Mouse (Mus musculus) adipocyte (in vitro differentiated cells): ENCODE results near the gene Amn1.
"Not testable (repeated sequence)": the region's sequence is repeated elsewhere in the genome, so short reads cannot be mapped to it uniquely, and the experiment has no call there.

Experiments used
- DNase-seq: peaks from one replicate; pipeline ENCODE4 v3.0.0-alpha.2; 2016; ENCODE audit warnings: low spot score

Amn1 gene

DNA sequence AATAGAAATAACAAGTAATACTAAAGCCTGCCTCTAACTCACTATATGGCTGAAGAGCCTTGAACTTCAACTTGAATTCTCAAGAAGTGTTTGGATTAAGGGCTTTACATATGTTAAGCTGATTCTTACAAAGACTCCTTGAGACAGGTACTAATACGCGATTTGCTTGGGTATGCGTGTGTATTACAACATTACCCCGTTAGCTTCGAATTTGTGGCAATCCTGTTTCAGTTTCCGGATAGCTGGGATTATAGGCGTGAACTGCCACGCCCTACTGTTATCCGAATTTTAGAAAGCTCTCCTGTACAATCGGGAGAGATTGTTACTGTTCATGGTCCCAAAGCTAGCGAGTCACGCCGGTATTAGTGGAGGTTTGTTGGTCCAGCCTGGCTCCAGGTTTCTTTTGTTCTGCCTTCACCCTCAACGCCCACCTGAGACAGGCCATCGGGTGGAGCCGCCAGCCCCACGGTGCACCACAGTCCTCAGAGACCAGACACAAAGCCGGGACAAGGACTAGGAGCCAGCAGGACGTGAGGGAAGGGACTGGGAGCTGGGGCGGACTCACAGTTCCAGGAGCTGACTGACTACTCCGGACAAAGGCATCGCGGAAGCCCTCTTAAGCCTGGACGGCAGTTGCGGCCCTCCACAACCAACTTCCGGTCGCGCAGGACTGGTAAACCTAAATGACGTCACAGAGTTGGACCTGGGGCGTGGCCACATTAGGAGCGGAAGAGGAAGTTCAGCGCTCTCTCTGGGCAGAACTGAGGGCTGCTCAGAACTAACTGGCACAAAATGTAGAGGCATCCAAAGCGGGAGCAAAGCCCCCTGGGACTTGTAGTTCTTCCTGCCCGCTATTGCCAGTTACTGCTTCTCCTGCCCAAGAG, at the start of gene Amn1:
Gene Amn1 (minus strand): TSS at position 672 of the 884 bp plus-strand sequence.
- DNase-seq, result peak; percentile 100

DNA sequence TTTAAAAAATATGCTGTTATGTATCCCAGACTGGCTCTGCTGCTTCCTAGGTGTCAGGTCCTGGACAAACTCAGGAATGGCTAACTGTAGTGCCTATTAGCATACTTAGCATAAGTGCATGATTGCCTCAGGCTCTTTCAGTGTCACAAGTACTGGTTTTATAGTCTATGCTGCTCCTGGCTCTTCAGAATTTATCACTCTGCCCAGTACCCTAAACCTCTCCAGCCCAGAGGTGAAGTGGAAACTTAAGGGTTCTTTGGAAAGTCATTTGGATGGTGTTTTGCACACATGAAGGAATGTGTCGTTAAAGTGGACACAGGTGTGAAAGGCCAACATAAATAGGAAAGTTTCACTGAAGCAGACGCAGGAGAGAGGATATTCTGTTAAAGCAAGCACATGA, 48.3 kb upstream of the Amn1 start:
- no peak for DNase-seq

DNA sequence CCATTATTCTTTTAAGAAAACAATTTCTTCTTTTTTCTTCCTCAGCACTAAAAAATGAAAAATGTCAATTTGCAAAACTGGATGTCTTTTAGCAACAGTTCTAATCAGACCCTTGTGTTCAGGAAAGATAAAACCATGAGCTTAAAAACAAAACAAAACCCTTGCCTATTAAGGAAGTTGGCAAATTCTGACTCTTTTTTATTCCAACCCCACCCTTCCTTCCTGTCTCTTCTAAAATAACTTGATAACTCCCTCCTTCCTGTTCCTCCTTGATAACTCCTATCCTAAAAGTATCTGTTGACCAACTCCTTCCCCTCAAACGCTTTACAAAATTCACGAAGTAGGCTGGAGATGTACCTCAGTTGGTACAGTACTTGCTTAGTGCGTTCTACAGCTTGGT, 45.4 kb upstream of the Amn1 start:
- DNase-seq, result no peak

DNA sequence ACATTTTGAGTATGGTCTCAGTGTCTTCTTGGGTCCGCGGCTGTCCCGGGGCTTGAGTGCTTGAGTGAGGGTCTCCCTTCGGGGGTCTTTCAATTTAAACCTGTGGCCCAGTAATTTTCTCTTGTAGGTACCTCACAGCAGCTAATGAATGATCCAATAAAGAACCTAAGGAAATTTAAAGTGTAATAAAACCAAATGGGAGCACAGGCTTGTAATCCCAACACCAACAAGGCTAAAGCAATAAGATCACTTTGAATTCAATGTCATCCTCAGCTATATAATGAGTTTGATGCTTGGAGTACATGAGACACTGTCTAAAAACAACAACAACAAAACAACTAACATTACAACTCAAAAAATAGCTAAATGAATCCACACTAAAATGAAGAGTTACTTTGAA, 36.2 kb upstream of the Amn1 start:
- DNase-seq, result no peak

DNA sequence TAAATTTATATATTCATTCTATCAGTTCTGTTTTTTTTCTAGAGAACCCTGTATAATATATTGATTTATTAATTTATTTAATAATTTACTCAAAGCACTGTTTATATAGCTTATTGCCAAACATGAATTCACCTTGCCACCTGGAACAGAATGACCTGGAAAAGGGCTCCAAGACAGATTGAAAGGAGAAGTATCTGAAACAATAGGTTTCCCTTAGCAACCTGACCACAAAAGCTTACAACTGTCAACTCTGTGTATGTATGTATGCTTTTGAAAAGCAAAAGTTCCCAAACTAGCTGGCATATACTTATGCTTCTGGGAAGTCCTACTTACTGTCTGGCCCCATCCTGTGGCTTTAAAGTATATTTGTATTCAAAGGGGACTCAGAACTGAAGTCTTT, 32.8 kb upstream of the Amn1 start:
- DNase-seq, result no peak

DNA sequence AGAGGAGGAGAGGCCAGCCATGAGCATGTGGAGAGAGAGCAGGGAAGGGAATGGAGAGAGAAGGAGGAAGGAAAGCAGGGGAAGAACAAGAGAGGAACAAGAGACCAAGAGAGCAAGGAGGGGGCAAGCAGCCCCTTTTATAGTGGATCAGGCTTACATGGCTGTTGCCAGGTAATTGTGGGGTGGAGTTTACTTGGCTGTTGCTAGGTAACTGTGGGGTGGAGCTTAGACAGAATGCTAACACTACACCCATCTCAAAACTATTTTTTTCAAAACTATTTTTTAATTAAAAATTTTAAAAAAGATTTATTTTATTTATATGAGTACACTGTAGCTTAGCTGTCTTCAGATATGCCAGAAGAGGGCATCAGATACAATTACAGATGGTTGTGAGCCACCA, 10.1 kb upstream of the Amn1 start:
- no peak for DNase-seq

DNA sequence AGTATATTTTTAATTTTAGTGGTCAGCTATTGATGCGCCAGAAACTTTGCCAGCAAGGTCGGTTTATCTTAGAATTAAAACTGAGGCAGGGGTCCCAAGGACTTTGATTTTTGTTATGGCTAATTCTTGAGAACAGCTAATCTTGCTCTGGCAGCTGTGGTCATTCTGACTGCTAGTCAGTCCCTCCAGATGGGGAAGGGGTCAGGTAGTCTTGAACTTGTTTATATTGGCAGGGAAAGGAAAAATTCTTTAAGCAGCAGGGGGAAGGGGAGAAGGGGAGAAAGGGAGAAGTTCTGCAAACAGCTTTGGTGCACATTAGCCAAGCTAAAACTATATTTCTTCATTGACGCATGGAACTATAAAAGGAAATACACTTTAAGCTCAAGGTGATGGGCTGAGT, 8.6 kb upstream of the Amn1 start:
- DNase-seq, result peak; percentile 59

DNA sequence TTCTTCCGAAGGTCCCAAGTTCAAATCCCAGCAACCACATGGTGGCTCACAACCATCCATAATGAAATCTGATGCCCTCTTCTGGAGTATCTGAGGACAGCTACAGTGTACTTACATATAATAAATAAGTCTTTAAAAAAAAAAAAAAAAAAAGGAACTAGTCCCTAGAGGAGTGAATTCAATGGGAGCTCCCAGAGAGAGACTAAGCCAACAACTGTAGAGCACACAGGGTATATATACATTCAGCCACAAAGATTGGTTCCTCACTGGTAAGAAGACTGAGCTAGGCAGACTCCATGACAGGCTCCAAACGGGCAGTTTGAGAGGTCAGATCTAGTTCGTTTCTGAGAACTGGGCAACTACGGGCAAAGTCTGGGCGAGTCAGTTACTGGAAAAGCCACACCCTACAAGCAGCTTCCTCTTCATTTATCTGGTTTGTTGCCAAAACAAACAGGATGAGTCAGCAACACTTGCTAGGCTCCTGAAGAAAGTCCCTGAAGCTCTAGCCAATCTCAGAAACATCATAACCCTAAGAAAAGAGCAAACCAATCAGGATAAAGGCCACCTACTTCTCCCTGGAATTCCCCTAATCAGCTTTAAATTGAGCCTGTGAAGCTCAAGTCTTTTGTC, 4.9 kb upstream of the Amn1 start:
- peak; percentile 98 for DNase-seq

DNA sequence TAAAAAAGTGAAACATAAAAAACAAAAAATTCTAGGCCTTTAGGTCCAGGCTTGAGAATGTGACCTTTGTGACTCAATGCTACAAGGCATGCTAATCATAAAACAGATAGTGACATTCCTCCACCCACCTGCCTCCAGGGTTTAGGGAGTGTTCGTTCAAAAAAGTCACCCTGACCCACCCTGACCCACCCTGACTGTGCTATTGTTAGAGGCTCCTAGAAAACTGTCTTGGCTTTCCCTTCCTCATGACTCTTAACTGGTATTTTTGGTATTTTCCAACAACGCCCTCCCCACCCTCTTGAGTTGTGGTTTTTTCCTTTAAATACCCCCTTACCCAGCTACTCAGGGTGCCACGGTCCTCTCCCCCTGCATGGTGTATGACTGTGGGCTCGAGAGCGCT, 3.4 kb upstream of the Amn1 start:
- DNase-seq, result not testable (repeated sequence)

DNA sequence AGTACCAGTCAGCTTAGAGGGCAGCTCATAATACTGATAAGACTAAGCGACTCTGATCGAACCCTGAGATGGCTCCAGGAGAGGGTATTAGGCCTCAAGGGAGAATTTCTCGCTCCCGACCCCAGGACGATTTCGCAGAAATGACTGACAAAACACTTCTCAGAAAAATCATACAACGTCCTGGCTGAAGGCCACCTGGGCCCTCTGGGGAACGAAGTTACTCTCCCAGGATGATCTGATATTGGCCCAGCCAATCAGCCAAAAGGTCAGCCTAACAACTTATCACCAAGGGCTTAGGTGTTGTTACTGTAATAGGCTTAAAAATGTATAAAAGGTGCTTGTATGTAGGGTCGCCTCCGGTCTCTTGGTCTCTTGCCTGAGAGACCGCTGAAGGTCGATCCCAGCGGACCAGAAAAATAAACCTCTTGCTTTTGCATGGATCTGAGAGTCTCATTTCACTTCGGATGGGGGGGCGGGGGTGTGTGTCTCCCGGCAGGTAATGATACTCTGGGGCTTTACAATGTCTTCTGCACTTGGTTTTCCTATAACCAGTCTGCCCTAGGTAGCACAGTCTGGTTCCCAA, 919 bp upstream of the Amn1 start:
- no peak for DNase-seq

DNA sequence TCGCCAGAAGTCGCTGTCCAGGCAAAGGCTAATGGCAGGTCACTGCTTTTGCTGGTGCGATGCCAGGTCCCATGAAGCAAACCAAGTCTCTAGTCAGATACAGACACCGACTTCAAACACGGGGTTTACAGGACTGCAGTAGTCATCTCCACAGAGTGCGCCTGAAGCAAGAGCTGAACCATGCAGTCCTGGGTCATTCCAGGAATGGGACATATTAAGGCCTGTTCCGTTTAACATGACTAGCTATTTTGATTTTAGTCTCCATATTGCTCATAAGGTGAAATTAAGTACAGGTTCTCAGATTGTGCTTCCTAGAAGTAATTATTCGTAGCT, 379 bp upstream of the Amn1 start:
- DNase-seq, result no peak

DNA sequence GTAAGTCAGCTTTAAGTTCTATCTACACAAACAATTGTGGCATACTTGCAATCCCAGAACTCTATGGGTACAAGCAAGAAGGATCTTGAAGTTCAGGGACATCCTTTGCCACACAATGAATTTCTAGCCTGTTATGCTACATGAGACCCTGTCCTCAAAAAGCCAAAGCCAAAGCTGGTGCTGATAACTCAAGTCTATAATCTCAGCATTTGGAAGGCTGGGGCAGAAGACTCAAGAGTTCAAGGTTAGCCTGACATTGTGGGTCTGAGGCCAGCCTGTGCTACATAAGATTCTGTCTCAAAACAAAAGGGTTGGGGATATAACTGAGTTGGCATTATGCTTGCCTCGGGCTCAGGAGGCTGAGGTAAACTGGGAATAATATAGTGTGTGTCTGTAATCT, 1.1 kb downstream of the Amn1 start:
- no peak for DNase-seq

DNA sequence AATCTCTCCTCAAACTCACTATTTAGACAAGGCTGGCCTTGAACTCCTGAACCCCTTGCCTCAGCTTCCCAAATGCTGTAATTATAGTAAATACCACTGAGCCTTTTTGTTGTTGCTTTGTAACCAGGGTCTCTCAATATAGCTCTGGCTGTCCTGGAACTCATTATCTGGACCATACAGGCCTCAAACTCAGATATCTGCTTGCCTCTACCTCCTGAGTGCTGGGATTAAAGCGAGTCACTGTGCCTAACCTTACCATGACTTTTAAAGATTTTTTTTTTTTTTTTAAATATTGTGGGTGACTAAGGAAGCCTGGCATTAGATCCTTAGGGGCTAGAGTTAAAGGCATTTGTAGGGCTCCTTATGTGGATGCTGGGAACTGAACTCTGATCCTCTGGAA, 4.5 kb downstream of the Amn1 start:
- no peak for DNase-seq

DNA sequence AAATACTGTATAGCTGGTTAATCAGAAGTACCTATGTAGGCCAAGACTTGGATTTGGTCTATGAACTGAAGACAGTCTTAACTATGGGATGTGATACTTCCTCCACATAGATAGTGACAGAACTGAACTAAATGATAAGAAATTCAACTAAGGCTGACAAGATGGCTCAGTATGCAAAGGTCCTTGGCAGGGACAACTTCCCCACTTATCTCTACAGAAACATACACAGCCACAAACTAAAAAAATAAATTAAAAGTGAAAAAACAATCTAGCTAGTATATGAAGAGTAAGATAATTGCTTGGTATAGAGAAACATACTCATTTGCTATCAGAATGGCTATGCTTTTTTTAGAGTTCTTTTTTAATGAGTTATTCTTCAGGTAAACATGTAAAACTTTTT, 9.4 kb downstream of the Amn1 start:
- DNase-seq, result no peak

DNA sequence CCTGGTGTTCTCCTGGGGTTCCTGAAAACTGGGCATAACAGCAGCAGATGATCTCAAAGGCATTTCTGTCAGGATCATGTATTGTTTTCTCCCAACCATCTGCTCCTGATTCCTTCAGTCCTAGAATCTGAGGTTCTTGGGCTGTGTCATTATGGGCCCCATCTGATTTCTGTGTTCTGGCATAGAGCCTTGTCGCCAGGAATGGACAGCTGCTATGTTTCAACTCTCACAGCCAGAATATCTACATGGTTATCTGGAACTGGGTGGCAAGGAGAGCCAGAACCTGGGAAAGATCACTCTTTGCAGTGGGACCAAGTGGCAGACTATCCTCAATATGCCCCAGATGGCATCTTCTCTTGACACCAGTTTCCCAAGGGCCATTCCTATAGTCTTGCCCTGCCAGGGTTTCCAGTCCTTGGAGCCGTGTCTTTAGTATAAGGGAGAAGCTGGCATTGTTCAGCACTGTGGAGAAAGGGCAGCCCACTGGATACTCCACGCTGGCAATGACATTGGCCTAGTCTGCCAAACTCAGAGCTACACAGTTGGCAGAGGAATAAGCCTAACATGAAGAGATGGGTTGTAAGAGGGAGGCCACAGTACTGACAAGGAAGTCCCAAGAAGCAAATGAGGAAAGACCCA, 13.5 kb downstream of the Amn1 start:
- DNase-seq, result peak; percentile 84

DNA sequence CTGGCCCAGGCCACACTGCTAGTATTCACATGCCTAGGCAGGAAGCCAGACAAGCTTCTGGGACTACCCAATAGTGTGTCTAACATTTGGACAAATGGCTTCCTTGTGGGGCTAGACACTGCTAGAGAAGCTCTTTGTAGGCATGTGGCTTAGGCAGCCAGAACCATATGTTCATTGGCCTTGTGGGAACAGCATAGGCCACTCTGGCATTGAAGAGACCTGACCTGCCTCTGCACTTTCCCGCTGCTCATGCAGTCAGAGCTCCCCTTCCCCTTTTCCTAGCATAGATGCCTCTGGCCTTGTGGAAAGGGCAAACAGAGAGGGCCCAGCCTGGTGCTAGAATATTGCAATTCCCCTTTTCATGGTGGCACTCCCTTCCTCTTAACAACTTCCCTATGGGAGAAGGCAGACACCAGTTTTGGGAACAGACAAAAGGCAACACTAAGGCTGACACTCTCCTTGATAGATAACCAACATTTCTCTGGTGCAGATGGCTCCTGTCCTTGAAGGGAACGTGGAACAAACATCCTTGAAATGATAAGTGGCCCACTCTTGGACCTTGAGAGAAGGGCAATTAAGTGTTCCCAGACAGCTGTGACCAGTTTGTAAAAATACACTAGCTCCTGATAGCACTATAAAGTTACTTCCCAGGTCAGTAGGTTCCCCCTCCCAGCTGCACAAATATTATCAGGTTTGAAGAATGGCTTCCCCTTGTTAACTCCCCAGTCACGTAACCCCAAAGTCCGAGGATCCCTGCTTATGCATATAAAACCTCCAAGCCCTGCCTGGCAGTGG, 14.5 kb downstream of the Amn1 start:
- DNase-seq, result no peak

DNA sequence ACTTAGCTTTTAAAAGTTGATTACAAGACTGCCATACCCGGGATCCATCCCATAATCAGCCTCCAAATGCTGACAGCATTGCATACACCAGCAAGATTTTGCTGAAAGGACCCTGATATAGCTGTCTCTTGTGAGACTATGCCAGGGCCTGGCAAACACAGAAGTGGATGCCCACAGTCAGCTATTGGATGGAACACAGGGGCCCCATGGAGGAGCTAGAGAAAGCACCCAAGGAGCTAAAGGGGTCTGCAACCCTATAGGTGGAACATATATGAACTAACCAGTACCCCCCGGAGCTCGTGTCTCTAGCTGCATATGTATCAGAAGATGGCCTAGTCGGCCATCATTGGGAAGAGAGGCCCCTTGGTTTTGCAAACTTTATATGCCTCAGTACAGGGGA, 18.5 kb downstream of the Amn1 start:
- DNase-seq, result not testable (repeated sequence)

DNA sequence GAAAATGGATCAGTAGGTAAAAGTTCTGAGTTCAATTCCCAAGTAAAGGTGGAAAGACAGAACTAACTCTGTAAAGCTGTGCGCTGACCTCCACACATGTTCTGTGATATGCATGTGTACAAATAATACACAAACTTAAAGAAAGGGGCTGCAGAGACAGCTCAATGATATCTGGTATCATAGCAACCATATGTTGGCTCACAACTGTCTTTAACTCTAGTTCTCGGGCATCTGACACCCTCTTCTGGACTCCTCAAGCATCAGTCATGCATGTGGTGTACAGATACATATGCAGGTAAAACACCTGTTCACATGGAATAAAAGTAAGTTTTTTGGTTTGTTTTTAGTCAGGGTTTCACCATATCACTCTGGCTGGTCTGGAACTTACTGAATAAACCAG, 20.1 kb downstream of the Amn1 start:
- no peak for DNase-seq

DNA sequence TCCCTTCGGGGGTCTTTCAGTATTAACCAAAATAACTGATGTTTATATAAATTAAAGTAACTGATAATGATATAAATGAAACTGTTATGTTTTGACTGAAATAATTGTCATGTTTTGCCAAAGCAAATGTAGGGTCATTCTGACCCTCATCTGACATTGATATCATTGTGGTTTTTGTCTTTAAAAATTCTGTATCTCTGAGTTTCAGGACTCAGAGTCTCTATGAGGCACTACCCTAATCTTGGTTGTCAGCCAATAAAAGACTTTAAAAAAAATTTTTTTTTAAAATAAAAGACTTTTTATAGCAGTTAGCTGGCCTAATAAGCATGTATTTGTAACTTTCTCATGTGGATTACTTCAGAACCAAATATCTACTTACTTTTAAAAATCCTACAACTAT, 20.8 kb downstream of the Amn1 start:
- DNase-seq, result no peak

DNA sequence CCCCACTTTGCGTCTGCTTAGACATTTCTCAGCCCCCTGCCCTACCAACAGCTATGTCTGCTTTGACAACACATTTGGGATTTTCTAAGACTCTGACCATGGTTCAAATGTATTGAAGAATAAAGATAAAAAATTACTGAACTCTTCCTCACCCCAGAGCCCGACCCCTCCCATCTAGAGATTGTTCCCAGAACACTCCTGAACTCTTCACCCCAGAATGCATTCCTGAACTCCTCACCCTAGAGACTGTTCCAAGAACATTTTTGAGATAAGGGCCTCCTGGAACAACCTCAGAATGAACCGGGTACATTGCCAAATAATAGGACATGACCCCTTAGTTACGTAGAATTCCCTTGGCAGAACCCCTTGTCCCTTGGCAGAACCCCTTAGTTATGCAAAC, 21.5 kb downstream of the Amn1 start:
- not testable (repeated sequence) for DNase-seq

DNA sequence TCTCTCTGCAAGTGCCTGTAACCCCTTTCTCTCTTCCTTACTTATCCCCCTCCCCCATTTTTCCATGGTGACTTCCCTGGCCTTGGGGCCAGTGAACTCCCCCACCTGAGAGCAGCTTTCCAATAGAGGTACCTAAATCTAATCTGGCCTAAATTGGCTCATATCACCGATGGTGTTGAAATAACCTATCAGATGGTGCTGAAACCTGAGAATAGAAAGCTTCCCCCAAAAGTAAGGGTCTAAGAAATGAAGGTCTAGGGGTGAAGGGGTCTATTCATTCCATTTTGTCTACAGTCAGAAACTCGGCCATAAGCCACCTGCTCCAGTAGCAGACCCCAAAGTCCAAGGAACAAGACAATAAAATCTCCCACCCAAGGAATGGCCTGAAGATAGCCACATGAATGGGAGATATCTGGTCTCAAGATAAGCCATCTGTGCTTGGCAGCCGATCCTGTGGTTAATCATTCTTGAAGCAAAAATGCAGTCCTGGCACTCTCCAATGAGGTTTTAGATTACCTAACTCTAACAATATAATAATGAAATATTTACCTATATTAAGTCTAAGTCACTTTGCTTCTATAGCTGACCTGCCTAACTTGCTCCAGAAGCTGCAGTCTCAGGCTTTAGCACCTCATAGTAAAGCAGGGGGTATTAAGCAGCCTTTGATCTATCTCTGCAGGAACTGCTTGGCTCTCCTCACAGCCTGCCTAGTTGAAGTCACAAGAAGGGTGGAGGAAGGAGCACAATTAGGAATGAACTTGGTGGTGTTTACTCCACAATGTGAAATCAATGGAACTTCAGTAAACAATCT, 33.3 kb downstream of the Amn1 start:
- no peak for DNase-seq
